Mouse (Mus musculus): ENCODE measurements at regions not wholly inside any gene's neighbourhood (a gene's known extent, or its start where the extent isn't known, plus 50 kb on each side); places are given as distances from the start of the nearest gene placed in this dataset.

DNA sequence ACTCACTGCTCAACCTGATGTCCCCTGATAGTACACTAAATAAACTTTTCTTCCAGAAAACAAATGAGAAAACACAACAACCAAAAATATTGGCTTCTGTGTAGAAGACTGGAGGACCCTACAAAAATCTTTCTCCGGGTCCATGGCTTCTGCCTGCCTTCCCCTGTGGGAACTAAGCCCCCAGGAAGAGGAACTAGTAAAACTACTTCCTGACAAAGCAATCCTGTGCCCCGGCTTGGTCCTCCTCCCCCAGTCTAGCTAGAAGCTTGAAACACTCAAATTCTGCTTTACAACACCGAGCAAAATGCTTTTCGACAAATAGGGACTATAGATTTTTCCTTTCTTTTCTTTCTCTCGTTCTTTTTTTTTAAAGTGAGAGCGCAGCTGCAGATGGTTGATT is 51.3 kb upstream of the Mki67 start:
- DNase-seq, result no peak

DNA sequence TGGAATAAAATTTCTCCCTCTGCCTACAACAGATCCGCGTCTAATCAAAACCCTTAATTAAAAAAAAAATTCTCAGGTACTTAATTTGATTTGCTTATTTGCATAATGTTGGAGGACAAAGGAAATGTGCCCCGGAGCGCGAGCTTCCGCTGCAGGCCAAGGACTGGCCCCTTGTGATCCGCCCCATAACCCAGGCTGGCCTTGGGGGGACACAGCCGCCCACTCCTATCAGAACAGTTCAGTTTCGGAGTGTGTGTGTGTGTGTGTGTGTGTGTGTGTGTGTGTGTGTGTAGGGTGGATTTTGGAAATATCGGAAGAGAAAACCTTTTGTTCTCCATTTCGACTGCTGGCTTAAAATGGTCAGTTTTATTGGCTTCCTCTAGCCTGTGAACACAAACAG is 51.9 kb upstream of the Mki67 start:
- DNase-seq, result no peak

DNA sequence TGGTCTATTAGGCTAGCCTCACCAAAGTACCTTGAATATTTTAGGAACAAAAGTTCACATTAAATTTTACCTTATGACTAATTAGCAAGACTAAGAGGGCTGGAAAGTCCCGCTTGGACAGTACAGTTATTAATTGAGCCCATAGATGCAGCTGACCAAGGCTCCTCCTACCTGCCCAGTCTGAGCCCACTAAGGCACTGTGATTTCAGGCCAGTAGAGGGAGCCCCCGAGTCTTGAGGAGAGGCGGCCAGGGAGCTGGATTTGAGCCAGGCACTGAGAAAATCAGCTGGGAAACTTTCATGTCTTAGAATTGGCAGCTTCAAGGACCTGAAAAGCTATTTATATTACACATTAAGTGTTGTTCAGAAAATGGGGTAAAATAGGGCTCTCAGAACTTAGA is 52.4 kb upstream of the Mki67 start:
- peak; percentile 83 for DNase-seq

DNA sequence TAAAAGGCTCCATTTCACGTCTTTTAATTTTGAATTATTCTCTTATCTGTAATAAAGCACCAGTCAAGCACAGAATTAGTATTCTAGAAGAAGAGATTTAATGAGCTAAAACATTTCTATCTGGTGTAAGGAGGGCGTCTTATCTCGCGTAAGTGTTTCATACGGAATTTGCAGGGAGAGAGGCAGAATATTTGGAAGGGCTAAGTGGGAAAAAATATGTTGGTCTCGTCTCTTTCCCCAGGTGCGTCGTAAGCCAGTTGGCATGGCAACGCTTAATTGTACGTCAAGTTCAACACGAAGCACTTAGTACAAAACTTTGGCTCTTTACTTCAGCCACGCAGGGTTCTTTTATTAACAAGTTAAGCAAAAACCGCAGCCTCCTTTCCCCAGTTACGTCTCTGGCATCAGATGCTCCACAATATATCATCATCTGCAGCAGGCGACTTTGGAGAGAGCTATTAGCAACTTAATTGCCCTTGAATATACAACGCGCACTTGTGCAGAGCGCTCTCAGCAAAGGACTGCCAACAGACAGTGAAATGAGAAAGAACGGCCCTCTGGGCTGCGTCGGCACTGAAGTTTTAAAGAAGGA is 53.0 kb upstream of the Mki67 start:
- DNase-seq, result no peak

- DNase-seq, result no peak
Observed at GRCm38 (mm10) chr7:135770051-135770450, 53.9 kb upstream of the Mki67 start.

DNA sequence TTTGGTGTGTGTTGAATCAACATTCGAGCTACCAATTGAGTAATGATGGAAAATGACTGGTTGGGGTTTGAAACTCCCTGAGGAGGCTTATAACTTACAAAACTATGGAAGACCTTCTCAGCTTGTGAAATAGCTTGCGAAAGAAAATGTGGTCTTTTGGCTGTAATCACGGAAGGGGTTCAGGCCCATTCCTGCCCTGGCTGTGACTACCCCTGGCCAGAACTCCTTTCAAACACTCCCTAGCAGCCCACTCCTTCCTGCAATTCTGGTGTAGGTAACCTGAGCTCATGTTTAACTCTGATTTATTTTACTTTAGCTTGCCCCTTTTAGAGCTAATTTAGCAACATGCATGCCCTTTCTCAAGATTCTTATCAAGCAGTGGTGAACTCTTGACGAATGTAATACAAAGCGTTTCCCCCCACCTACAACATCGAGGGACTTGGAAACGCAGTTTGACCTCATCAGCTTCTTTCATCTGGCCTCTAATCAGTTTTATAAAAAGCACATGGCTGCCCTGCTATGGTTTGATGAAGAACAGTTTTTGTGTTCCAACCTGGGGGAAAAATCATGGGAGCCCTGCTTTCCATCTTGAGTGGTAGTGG is 59.8 kb upstream of the Mki67 start:
- DNase-seq, result no peak

GRCm38 (mm10) chr7:135790167-135790566 is 74.0 kb upstream of the Mki67 start:
- no peak for DNase-seq

DNA sequence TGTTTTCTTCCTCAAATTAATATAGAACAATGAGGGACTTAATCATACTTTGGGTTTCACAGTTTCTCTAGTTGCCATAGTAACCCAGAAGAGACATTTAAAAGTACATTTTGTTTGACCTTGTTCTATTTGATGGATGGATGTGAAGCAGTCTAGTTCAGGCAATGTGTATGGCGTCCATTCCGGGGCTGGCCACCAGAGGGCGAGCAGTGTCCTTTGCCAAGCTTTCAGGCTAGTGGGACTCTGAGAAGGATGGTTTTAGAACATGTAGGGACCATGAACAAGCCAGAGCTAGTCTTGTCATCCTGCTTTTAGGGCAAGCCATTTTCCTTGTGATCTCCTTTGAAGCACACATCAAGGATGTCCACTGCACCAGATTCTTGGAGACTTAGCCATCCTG is 74.8 kb upstream of the Mki67 start:
- peak; percentile 34 for DNase-seq

GRCm38 (mm10) chr7:135791953-135792690 is 76.0 kb upstream of the Mki67 start:
- no peak for DNase-seq

DNA sequence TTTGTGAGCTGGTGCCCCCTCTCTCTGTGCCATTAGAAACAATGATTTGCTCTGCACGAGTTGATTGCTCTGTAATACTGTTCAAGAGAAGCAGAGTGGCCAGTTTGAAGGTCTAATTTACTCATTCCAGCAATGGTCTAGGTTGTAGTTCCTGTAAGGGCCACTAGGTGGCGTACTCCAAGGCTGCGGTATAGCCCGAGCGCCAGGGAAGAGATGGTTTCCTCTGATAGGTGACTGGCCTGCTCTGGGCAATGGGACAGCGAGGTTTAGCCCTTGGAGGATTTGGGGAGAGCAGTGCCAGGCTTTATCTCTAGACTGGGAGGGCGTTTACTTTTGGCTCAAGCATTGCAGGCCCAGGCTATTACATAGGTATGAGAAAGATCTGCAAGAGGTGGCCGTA is 76.8 kb upstream of the Mki67 start:
- DNase-seq, result no peak

DNA sequence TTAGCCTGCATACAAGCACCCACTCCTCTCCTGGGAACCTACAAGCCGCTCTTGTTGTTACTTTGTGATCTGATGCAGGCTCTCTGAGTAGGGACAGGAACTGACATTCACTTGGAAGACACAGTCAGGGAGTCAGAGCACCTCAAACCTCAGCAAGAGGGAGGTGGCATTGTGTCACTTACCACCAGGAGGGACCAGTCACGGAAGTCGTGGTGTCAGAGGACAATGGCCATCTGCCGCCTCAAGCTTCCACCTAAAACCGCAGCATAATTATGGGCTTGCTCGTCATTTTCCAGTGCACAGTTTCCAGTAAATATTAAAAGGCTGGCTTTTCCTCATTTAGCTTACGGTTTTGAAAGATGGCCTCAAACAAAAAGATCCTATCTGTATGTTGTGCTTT is 78.1 kb upstream of the Mki67 start:
- DNase-seq, result no peak

- DNase-seq, result no peak
Observed at GRCm38 (mm10) chr7:135794679-135795078, 78.5 kb upstream of the Mki67 start.

DNA sequence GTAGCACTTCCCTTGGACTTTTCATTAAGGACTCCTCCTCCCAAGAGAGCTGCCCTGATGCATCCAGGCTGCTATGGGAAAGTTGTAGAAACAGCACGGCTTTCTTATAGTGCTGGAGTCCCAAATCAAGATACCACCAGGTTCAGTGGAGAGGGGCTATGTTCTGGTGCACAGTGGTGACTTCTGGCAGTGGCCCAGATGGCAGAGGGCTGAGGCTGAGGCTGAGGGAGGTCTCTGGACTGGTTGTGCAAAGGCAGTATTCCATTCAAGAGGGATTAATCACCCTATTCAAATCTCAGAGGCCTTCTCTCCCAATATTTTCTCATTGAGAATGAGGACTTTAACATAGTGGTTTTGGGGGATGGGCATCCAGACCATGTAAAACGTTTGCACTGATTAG is 82.3 kb upstream of the Mki67 start:
- DNase-seq, result no peak

DNA sequence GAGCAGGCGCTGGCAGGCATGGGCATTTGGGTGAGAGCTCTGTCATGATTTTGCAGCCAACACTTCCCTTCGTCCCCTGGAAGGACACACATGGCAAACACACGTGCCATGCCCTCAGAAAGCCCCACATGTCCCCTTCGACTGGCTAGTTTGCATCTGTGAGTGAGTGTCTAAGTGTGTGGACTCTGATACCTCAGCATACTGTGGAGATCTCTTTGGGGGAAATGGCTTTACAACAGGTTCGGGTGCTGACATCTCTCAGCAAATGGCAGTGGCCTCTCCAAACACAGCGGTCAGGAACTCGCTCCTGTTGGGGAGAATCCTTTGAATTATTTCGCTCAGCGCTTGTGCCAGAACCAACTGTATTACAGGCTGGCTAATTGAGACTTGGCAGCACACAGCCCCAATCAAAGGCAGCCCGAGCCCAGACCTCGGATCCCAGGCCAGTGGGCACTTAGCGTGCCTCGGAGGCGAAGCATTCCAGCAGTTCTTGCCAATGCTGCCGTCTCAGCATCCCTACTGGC is 86.5 kb upstream of the Mki67 start:
- peak; percentile 37 for DNase-seq

DNA sequence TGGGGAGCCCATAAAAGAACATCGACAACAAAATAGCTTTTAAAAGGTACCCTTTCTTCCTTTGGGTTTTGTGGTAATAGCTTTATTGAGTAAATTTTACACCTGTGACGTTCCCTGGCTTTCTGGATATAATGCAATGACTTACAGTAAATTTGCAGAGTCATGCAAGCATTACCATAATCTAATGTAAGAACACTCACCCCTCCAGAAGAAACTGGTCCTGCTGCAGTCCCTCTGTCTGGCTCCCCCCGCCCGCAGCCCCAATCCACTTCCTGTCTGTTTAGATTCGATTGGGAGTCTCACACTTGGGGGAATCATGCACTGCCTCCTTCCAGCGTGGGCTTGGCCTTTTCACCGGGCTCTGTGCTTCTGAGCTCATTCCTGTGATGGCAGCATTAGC is 88.6 kb upstream of the Mki67 start:
- DNase-seq, result no peak

- no peak for DNase-seq
Observed at GRCm38 (mm10) chr7:135806139-135806538, 90.0 kb upstream of the Mki67 start.

- DNase-seq, result no peak
Observed at GRCm38 (mm10) chr7:135806673-135807072, 90.5 kb upstream of the Mki67 start.

GRCm38 (mm10) chr7:135809167-135809566 is 93.0 kb upstream of the Mki67 start:
- DNase-seq, result no peak

DNA sequence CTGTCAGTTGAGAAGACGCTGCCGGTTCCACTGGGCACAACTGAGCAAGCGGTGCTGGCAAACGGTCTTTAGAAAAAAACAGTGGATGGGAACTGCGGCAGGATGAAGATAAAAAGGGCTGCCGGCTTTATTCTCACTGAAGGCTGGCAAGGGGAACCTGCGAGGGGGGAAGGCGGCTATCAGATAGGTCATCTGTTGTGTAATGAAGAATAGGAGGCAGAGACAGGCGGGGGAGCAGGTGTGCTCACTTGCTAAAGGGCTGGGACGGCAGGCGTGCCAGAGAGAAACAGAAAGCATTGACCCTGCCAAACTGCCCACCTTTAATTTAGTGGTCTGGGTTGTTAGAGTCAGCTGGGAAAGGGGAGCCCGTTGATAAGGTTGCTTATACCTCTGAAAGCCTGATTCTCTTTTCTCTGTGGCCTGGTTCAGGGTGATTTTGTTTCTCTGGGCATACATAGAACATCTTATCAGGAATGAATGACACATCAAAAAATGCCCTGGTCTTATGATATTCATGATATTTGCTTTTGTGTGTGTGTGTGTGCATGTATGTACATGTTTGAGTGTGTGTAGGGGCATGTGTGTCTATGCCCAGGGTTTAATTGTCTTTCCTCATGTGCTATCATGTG is 93.7 kb upstream of the Mki67 start:
- no peak for DNase-seq

DNA sequence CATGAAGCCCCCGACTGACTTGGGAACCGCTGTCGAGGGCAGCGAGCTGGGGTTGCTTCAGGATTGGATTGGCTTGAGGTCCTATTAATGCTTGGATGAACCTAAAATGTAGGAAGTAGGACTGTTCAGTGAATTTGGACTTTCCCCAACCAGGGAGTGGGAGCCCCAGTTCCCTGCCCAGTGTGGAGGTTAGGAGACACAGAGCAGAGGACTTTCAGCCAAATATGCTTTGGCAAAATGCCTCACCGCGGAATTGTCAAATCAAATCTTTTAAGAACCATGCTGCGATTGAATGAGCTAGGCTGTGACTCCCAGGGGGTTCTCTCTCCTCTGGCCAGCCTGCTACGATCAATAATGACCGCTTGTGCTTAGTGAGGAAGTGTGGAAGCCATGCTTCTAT is 94.8 kb upstream of the Mki67 start:
- DNase-seq, result no peak

- DNase-seq, result no peak
Observed at GRCm38 (mm10) chr7:135813616-135814015, 97.5 kb upstream of the Mki67 start.

DNA sequence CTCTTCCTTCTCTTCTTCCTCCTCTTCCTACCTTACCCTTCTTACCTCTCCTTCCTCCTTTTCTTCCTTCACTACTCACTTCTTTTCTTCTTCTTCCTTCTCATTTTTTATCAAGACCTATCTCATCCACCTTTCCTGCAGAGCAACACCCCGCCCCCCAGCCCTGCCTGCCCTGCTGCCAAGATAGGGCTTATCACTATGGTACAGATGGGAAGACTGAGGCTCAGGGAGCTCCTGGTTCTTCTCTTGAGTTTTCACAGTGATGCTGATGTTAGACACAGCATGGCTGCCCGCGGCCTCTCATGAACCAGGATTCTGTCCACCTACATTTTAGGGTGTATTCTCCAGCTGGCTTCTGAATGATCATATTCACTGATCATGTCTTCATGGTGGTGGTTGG is 100.0 kb upstream of the Mki67 start:
- DNase-seq, result no peak

DNA sequence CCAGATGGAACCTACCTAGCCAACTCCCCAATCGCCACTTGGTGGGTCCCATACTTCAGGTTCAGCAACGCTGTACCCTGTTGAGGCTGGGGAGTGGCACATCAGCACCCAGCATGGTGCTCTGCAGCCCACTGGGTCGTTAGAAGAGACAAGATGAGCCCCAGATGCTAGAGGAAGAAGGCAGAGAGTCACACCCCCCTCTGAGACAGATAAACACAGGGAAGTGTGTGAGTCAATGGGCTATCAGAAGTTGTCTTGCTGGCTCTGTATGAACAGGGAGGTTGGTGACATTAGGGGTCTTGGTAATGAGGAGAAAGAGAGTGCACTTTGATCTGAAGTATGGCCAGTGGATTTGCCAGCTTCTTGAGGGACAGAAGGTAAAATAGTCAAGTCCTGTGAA is 101.7 kb upstream of the Mki67 start:
- DNase-seq, result no peak

DNA sequence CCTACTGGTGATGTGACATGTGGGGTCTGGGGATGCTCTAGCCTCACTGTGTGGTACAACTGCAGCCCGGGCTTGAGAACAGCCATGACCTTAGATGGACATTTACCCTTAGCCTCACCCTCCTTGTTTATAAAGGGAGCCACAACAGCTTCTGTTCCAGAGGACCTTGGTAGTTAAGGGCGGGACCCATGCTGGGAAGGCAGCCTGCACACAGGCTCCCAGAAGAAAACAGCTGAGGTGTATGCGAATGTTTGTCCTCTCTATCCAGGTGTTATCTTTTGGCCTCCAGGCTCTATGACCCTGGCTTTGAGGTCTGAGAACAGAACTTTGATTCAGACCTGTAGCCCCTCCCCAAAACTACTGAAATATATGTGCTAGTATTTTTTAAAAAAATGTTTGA is 102.1 kb upstream of the Mki67 start:
- no peak for DNase-seq

Measured in layer of hippocampus, adult 9-11 months (tissue).